Mouse (Mus musculus) right cerebral cortex, postnatal 14 days (tissue): ENCODE results near the gene Plcb1.

Experiments
- DNase-seq: peaks from one replicate; pipeline ENCODE4 v3.0.0; 2022

The Plcb1 gene

GRCm38 (mm10) chr2:135075375-135075774 is 289.5 kb downstream of the Plcb1 start:
- no peak for DNase-seq

DNA sequence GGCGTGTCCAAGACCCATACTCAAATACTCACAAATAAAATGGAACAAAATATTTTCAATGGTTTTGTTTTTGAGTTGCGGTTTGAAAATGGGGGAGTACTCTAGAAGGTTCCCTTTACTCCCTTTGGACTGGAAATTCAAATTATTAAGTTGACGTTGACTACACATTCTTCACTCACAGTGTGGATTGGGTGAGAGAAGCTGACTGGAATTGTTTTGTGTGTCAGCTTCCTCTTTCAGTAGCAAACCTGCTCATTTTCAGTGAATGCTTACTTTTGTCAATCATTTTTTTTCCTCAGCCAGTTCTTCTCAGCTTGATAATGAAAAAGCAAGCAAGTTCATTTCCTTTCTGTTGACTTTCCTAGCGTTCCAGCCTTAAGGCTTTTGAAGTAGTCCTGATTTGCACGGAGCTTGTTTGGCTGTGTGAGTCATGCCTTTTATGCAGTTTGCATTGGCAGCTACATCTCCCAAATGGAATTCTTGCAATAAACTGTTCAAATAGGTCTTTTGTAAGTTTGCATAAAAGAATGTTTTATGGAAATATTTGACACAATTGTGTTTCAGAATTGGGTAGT is 306.8 kb downstream of the Plcb1 start:
- DNase-seq: no peak

- no peak for DNase-seq
Observed at GRCm38 (mm10) chr2:135101292-135101691, 315.4 kb downstream of the Plcb1 start.

GRCm38 (mm10) chr2:135101943-135102342 is 316.1 kb downstream of the Plcb1 start:
- no peak for DNase-seq

GRCm38 (mm10) chr2:135106649-135107048 is 320.8 kb downstream of the Plcb1 start:
- DNase-seq: no peak

DNA sequence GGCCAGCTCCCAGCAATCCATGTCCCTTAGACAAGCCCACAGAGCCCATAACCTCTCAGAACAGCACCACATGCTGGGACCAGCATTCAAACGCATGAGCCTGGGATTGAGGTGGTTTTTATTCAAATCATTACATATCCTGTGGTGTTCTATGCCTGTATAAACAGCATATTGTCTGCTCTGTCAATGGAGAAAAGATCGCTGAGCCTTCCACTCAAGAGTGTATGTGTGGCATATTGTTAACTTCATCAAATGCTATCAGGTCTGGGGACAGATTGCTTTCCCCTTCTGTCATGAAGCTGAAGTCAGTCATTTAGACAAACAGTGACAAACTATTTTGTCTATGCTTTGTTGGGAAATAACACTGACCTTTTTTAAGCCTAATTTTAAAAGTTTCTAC is 322.7 kb downstream of the Plcb1 start:
- DNase-seq: no peak

DNA sequence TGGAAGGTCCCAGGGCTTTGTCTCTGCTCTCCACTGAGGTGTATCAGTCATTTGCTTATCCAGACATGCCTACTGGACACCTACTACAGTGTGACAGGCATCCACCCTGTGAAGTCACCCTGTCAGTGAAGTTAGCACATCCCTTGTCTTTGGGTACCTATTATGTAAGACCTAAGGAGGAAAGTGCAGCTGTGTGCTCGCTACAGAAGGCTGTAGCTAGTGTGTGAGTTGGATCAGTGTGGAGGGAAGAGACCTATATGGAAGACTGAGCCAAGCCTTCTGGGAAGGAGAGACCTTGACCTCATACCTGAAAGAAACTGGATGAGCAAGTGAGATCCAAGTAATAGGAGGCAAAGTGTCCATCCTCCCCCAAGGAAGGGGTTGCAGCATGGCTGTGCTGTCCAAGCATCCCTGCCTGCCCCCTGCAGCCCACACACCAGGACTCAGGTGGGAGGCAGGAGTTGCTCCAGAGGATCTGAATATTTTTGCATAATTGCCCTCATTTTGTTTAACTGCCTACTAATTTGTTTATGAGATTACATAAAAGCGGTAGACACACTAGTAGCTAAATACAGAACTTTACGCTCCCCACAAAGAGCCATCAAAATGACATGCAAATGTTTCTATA is 328.7 kb downstream of the Plcb1 start:
- DNase-seq: no peak

- DNase-seq: no peak
Observed at GRCm38 (mm10) chr2:135123057-135123456, 337.2 kb downstream of the Plcb1 start.

DNA sequence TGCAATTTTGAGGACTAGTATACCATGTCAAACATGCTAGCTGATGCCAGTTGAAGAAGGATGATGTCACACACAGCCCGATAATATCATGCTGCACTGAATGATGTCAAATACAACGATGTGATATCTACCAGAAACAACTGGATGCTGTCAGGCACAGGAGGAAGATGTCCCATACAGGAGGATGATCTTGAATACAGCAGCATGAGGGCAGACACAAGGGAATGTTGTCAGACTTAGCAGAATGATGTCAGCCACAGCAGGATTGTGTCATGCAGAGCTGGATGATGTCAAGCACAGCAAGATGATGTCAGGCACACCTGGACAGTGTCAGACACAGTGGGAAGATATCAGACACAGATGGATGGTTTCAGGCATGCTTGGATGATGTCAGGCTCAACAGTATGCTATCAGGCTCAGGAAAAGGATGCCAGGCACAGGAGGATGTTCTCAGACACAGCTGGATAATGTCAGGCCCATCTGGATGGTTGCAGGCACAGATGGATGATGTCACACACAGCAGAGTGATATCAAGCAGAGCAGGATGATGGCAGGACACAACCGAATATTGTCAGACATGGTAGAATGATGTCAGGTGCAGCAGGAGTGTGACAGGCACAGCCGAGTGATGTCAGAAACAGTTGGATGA is 338.0 kb downstream of the Plcb1 start:
- no peak for DNase-seq

DNA sequence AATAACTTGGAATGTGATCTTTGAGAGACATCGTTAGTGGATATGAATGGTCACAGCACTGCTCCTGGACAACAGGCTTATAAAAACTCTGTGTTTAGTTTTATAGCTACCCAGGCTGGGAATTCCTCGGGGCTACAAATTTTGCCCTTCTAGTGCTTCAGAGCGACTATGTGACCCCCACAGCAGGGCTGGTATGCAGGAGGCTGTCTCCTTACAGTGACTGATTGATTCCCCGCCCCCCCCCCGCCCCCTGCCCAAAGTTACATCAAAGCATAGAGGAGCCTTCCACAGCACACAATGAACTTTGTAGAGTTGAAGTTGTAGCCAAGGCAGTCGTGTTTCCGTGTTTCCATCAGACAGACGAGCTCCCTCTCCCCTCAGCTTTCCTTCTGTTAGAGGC is 354.7 kb downstream of the Plcb1 start:
- no peak for DNase-seq

- DNase-seq: no peak
Observed at GRCm38 (mm10) chr2:135152289-135152688, 366.4 kb downstream of the Plcb1 start.

DNA sequence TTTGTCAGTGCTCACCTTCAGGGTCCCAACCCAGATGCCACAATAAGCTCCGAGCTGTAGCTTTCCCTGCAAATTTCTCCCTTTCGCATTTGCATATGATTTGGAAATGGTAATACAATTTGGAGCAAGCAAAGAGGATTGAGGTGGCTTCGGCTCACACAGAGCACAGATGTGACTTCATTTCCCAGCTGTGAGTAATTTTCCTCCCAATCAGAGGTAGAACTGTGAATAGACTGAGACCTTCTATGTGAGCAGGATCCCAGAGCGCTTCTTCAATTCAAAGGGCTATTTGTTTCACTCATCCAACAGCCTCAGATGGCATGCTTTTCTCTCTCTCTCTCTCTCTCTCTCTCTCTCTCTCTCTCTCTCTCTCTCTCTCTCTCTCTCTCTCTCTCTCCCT is 367.4 kb downstream of the Plcb1 start:
- no peak for DNase-seq

DNA sequence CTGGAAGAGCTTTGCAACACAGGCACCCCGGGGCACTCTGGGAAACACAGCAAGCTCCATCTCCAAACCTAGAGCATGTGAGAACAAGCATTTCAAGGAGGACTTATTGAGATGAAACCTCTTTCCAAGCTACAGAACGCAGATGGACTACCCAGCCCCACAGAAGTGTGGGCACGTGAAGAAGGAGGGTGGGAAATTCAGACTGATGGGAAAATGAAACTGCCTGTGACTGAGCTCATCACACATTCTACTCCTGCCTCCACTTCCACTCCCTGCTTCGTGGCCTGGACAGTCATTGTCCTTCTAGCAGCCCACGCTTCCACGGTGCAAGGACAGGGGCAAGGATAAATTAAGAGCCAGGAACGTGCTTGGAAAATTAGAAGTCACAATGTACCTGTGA is 370.2 kb downstream of the Plcb1 start:
- DNase-seq: no peak

DNA sequence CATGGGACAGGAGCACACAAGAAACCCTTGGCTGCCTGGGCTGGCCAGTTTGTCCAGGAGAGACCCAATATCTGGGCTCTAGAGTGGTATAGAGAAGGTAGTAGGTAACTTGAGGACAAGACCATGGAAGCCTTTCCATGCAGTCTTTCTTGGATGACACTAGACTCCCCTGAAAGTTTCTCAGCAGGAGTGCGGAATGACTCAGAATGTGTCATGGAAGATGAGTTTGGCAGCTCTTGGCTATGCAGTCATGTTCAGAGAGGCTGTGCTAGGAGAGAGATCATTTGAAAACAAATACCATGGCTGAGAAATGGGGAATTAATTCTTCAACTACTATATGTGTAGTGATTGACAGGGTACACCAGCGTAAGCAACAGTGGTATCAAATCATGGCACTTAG is 372.1 kb downstream of the Plcb1 start:
- no peak for DNase-seq

GRCm38 (mm10) chr2:135161673-135162072 is 375.8 kb downstream of the Plcb1 start:
- no peak for DNase-seq

GRCm38 (mm10) chr2:135165512-135165911 is 379.6 kb downstream of the Plcb1 start:
- DNase-seq: no peak

- DNase-seq: no peak
Observed at GRCm38 (mm10) chr2:135175544-135175943, 389.7 kb downstream of the Plcb1 start.

- no peak for DNase-seq
Observed at GRCm38 (mm10) chr2:135187659-135188058, 401.8 kb downstream of the Plcb1 start.

DNA sequence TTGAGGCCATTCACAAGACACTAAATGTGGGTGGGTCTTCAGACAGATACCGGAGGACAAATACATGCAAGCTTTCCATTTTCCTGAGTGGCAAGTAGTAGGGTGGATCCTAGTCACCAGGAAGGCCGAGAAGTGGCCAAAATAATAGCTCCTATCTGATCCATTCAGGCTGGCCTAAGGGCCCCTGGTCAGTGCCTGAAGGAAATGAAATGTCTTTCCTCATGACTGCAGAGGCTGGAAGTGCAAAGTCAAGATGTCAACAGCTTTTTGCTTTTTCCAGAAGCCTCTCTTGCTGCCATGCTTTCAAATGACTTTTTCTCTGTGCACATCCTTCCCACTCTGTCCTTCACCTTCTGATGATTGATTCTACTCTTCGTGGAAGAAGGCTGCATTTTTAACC is 415.0 kb downstream of the Plcb1 start:
- DNase-seq: no peak

DNA sequence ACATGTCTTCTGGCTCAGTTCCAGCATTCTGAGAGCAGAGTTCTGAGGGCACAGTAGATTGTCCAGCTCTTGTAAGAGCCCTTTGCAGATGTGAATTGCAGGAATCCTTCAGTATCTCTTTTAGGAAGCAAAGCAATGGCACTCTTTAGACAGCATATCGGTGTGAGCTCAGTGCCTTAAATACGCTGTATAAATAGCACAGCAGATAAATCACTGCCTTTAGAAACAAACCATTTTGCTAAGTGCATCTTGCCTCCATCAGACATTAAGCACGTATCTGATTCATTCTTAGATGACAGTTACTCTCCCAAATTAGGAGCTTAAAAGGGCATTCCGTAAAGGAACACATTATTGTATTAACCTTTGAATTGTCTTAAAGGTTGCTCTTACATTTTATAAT is 416.5 kb downstream of the Plcb1 start:
- no peak for DNase-seq

DNA sequence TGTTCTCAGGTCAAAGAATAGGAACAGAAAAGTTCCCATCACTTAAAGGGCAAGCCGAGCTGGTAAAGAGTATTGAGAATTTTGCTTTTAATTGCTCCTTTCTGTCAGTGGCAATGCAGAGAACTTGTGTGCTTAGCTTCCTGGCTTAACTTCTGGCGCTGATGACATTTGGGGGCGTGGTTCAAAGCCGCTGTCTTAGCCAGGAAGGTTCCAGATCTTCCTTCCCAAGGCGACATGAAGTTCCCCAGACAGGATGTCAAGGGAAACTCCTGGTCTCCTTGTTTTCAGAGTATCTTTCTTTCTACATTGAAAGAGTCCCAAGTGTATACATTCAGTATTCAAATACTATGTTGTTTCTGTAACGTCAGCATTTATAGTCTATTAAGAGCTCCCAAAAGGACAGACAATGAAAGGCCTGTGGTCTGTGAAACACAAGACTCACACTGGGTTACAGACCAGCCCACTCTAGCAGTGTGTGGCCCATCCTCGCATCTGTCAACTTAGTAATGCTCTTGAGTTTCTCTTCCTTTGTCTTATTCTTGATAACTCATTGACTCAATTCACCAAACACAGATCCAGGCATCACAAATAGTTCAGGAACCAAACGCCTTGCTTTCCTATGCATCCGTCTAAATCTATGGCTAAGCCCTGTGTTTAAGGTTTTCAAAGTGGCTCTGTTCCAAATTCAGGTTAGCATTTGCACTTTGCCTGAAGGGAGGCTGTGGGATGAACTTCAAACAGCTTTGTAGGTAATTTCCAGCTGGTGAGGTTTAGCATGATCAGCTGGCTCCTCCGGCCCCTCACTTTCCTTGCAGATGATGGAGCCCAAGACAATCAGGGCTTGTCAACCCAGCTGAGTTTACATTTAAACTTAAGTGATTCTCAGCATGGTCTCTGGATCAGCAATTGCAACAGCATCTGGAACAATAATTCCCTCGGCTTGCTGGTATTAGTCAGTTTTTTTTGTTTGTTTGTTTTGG is 418.6 kb downstream of the Plcb1 start:
- DNase-seq: no peak

DNA sequence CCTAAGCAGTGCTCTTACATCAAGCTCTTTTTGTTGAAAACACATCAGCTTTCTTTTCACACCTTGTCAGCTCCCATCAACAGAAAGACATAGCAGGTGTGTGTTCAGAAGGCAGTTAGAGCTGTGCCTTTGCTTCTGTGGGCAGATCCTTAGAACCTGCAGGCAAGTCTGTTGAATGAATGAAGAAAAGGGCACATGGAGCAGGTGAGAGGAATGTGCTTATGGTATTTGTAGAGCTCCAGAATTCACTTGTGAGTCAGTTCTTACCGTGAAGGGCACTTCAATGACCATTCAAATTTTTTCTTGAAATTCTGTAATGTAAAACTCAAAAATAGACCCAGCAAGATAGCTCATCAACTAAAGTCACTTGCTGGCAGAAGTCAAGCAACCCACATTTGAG is 423.0 kb downstream of the Plcb1 start:
- no peak for DNase-seq

DNA sequence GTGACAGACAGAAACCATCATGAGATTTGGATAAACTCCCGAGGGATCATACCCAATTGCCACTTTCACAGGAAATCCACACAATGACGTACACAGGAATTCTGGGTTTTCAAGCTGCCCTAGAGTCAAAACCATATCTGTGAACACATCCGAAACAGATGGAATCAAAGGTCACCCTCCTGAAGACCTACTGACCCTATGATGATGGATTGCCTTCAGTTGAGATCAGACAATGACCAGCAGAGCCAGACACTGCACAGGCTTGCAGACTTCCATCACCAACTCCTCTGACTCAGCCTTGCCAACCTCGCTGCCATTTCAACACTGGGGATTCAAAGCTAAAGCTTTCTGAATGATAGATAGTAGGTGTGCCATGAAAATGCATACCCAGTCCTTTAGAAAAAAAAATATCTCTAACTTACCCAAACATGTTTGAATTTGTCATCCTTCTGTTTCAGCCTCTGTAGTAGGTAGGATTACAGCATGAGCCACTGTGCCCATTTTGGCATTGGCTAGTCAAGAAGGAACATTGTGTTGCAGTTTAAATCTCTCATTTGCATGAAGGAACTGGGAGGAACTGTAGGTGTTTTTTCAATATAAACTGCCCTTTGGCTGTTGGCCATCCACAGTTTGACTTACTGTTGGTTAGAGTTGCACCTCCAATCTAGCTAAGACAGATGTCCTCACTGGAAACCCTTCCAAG is 429.0 kb downstream of the Plcb1 start:
- DNase-seq: no peak
